Mouse (Mus musculus): ENCODE data around the gene Cckar. TPM values are rescaled to one million over a fixed set of nuclear protein-coding genes. Genes with fewer than 3 reads are reported as not detected.
"Not testable (repeated sequence)": the region's sequence is repeated elsewhere in the genome, so short reads cannot be mapped to it uniquely, and the experiment has no call there.

Cckar gene
- polyA plus RNA-seq, 1 experiment from 2014 or later: 1.1 TPM

- DNase-seq (ENCODE audit: extremely low spot score, low spot score): no peak
- no peaks in the 10 kb centered on the region for H3K36me3 ChIP-seq (replicated peaks)
- no peaks in the 10 kb centered on the region for H3K27me3 ChIP-seq (ENCODE audit: poor library complexity, severe bottlenecking)
These were observed 15.9 kb downstream of the Cckar start for GRCm38 (mm10) chr5:53691577-53691976.

DNA sequence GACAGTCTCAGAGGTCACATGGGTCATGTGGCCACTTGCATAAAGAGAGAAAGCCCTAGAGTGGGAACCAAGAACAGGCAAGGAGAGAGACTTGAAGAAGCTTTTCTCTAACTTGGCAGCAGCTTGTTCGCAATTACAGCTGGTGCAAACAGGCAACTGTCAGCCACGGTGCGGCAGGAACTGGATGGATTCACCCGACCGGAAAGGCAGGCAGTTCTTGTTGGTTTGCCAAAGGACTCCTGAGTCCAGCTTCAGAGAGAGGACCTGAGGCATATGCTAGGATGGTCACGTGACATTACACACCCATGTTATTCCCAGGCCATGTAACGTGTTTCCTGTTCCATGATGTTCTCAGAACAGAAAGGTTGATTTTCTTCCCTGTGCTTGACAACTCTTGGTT lies 19.2 kb downstream of the Cckar start:
- Histone ChIP-seq H3K27me3 (ENCODE audit: poor library complexity, severe bottlenecking) (no peaks in the 10 kb centered on the region), H3K4me3 (no peak overlapping the region), H3K9me3 (0 out of 2 replicates have a peak, but pooled peaks cover 3% of the 10 kb centered on the region), H3K27ac (no peak overlapping the region), H3K36me3 (replicated peaks) (no peaks in the 10 kb centered on the region), H3K4me1 (no peaks in the 10 kb centered on the region)
- WGBS: 89% methylated on average over 7 of the region's 7 CpGs
- no peak for DNase-seq (ENCODE audit: extremely low spot score, low spot score)

More at GRCm38 (mm10) chr5:53691577-53691976, 15.9 kb downstream of the Cckar start:
- Histone ChIP-seq H3K4me1 (no peaks in the 10 kb centered on the region), H3K9me3 (0 out of 2 replicates have a peak, but pooled peaks cover 3% of the 10 kb centered on the region), H3K27ac (no peak overlapping the region), H3K4me3 (no peak overlapping the region)
- WGBS: 86% methylated on average over 3 of the region's 3 CpGs

DNA sequence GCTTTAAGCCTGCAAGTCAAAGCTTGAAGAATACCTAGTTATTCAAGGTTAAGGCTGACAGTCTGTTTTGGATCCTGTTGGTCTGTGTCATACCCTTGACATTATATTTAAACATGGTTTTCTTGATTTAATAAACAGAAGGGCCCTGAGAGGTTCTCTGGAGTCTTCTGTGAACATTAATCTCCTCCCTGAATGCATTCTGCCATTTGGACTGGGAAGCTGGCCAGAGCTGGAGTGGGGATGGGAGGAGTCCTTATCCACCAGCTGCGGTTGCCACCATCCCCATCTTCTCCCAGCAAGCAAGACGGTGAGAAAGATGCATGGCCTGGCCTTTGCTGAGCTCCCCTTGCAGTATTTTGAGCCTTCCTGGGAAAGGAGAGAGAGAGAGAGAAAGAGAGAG lies 21.1 kb downstream of the Cckar start:
- H3K4me3 ChIP-seq: no peak overlapping the region
- DNase-seq (ENCODE audit: extremely low spot score, low spot score): no peak
- WGBS: 88% methylated on average over 2 of the region's 2 CpGs

GRCm38 (mm10) chr5:53685623-53686022 lies 21.9 kb downstream of the Cckar start:
- no peaks in the 10 kb centered on the region for H3K4me1 ChIP-seq
- H3K27ac ChIP-seq: no peak overlapping the region
- no peak overlapping the region for H3K4me3 ChIP-seq
- no peak for DNase-seq (ENCODE audit: extremely low spot score, low spot score)
- WGBS: 93% methylated on average over 4 of the region's 4 CpGs
- H3K27me3 ChIP-seq (ENCODE audit: poor library complexity, severe bottlenecking): no peaks in the 10 kb centered on the region
- H3K9me3 ChIP-seq: no peaks in the 10 kb centered on the region
- no peaks in the 10 kb centered on the region for H3K36me3 ChIP-seq (replicated peaks)

More for the DNA sequence above, 21.1 kb downstream of the Cckar start:
- Histone ChIP-seq H3K9me3 (no peaks in the 10 kb centered on the region), H3K27me3 (ENCODE audit: poor library complexity, severe bottlenecking) (no peaks in the 10 kb centered on the region), H3K36me3 (replicated peaks) (no peaks in the 10 kb centered on the region), H3K4me1 (no peaks in the 10 kb centered on the region), H3K27ac (no peak overlapping the region)

DNA sequence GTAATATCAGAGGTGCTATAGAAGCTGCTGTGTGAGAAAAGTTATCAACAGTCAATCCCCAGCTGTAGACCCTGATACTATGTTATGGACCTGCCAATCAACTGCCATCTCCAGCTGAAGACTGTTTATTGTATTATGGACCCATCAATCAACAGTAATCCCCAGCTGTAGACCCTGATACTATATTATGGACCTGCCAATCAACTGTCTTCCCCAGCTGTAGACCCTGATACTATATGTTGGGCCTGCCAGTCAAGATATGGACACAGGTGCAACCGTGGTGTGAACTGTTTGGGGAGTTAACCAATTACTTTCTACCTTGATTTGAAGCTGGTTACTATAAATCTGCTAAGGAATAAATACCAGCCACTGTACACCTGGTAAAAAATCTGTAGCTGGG lies 23.1 kb downstream of the Cckar start:
- H3K4me1 ChIP-seq: no peaks in the 10 kb centered on the region

DNA sequence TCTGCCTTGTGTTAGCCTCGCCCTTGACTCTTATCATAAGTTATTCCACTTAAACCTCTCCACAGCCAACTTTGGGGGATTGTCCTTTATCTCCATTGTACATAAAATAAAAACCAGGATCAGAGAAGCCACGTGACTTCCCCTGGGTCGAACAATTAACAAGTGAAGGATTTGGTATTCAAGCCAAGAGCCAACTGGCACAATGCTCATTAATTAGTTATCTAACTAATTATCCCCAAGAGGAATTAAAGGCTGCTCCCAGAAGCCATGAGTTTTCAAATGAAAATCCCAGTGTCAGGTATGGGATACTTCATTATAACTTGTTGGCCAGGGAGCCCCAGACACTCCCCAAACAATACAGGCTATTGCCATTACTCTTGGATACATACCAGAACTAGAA lies 23.6 kb downstream of the Cckar start:
- no peaks in the 10 kb centered on the region for H3K27me3 ChIP-seq (ENCODE audit: poor library complexity, severe bottlenecking)
- H3K9me3 ChIP-seq: no peaks in the 10 kb centered on the region
- no peak overlapping the region for H3K4me3 ChIP-seq
- 78% methylated on average over 3 of the region's 3 CpGs for WGBS
- no peak overlapping the region for H3K27ac ChIP-seq
- no peaks in the 10 kb centered on the region for H3K36me3 ChIP-seq (replicated peaks)
- DNase-seq (ENCODE audit: extremely low spot score, low spot score): no peak
- H3K4me1 ChIP-seq: no peaks in the 10 kb centered on the region

More for the DNA sequence above, 23.1 kb downstream of the Cckar start:
- no peaks in the 10 kb centered on the region for H3K9me3 ChIP-seq
- 95% methylated on average over 1 of the region's 1 CpGs for WGBS
- H3K27ac ChIP-seq: no peak overlapping the region
- H3K36me3 ChIP-seq (replicated peaks): no peaks in the 10 kb centered on the region
- no peaks in the 10 kb centered on the region for H3K27me3 ChIP-seq (ENCODE audit: poor library complexity, severe bottlenecking)
- no peak overlapping the region for H3K4me3 ChIP-seq
- no peak for DNase-seq (ENCODE audit: extremely low spot score, low spot score)

DNA sequence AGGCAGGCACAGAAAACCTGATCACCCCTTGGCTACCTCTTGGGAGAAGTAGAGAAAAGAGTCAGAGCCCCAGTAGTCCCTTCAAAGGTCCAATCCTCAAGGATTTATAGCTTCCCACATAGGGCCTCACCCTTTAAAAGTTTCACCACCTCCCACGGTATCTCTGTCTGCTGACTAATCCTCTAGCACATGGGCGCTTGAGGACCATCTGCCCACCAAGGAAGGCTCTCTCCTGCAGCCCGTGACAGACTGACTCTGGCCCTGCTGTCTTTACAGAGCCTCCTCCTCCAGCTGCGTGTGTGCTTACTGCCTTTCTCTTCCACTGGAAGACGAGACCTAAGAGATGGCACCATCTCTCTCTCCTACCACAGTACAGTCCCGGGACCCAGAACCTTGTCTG lies 27.9 kb downstream of the Cckar start:
- Histone ChIP-seq H3K27me3 (ENCODE audit: poor library complexity, severe bottlenecking) (no peaks in the 10 kb centered on the region), H3K36me3 (replicated peaks) (no peaks in the 10 kb centered on the region), H3K4me3 (no peak overlapping the region), H3K27ac (no peak overlapping the region), H3K9me3 (no peaks in the 10 kb centered on the region), H3K4me1 (peaks cover 6% of the 10 kb centered on the region; the same call in 1 of the 2 replicates)
- no peak for DNase-seq (ENCODE audit: extremely low spot score, low spot score)
- WGBS: 84% methylated on average over 6 of the region's 6 CpGs

DNA sequence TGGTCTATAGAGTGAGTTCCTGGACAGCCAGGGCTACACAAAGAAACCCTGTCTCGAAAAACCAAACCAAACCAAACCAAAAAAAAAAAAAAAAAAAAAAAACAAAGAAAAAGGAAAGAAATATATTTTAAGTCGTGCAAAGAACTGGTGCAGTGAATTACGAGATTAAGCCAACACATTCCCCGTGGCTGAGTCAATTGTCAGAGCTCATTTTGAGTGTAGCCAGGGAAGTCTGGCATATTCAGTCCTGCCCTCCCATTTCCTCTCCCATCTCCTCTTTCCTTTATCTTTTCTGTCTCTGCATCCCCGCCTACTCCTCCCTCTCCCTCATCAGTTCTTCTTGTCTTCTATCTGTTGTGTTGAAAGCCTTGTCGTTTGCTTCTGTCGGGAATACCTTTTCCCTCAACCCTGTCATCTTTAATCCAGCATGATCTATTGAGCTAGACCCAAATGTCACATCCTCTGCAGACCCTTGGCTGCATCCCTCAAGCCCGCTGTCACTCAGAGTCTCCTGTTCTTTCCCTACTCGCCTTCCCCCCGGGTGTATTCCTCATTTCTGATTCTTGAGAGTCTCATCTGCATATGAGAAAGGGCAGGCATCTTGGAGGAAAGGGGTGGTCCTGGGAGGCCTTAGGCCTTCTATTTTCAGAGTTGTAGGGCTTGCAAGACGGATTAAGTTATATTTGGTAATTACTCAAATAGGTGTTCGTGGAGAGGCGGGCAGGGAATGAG lies 29.3 kb downstream of the Cckar start:
- Histone ChIP-seq H3K4me1 (peaks cover 6% of the 10 kb centered on the region; the same call in 1 of the 2 replicates), H3K4me3 (no peak overlapping the region), H3K9me3 (no peaks in the 10 kb centered on the region), H3K27me3 (ENCODE audit: poor library complexity, severe bottlenecking) (no peaks in the 10 kb centered on the region), H3K36me3 (replicated peaks) (no peaks in the 10 kb centered on the region), H3K27ac (no peak overlapping the region)
- DNase-seq (ENCODE audit: extremely low spot score, low spot score): no peak
- WGBS: 57% methylated on average over 13 of the region's 13 CpGs

- Histone ChIP-seq H3K4me3 (no peak overlapping the region), H3K27ac (no peak overlapping the region), H3K27me3 (ENCODE audit: poor library complexity, severe bottlenecking) (no peaks in the 10 kb centered on the region), H3K36me3 (replicated peaks) (no peaks in the 10 kb centered on the region), H3K4me1 (peaks cover 8% of the 10 kb centered on the region), H3K9me3 (no peaks in the 10 kb centered on the region)
- WGBS: 92% methylated on average over 8 of the region's 8 CpGs
- no peak for DNase-seq (ENCODE audit: extremely low spot score, low spot score)
These were observed 30.8 kb downstream of the Cckar start for GRCm38 (mm10) chr5:53676671-53677070.

DNA sequence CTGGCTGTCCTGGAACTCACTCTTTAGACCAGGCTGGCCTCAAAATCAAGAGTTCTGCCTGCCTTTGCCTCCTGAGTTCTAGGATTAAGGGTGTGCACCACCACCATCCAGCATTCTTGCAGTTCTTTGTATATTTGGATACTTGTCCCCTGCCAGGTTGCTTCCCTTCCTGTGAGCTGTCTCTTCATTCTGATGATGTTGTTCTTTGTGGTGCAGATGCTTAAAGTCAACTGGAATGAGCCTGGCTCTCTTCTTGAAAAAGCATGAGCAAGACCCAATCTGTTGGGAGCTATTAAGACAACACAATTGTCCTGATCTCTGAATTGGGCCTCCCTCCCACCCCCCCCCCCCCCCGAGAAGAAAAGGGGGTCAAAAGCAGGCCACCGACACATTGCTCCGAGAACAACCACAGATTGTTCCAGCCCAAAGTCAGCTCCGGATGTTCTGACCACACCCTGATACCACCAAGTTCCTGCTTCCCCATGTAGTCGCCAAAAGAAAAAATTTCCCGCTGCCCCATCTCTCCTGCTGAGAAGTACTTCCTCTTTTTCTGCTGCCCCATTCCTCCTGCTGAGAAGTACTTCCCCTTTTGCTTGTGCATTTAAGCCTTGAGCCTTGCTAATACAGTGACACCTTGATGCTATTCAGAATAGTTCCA lies 33.9 kb downstream of the Cckar start:
- not testable (repeated sequence) for H3K27me3 ChIP-seq (ENCODE audit: poor library complexity, severe bottlenecking); H3K36me3 ChIP-seq (replicated peaks); H3K4me1 ChIP-seq; H3K4me3 ChIP-seq; H3K27ac ChIP-seq; DNase-seq (ENCODE audit: extremely low spot score, low spot score); H3K9me3 ChIP-seq
- 83% methylated on average over 5 of the region's 6 CpGs for WGBS

GRCm38 (mm10) chr5:53672352-53672751 lies 35.2 kb downstream of the Cckar start:
- H3K36me3 ChIP-seq (replicated peaks): no peaks in the 10 kb centered on the region
- peak; percentile 80 for DNase-seq (ENCODE audit: extremely low spot score, low spot score)
- no peak overlapping the region for H3K4me3 ChIP-seq
- H3K9me3 ChIP-seq: no peaks in the 10 kb centered on the region
- no peak overlapping the region for H3K27ac ChIP-seq
- peaks cover 5% of the 10 kb centered on the region; the same call in 1 of the 2 replicates for H3K4me1 ChIP-seq
- 30% methylated on average over 5 of the region's 5 CpGs for WGBS
- H3K27me3 ChIP-seq (ENCODE audit: poor library complexity, severe bottlenecking): no peaks in the 10 kb centered on the region

DNA sequence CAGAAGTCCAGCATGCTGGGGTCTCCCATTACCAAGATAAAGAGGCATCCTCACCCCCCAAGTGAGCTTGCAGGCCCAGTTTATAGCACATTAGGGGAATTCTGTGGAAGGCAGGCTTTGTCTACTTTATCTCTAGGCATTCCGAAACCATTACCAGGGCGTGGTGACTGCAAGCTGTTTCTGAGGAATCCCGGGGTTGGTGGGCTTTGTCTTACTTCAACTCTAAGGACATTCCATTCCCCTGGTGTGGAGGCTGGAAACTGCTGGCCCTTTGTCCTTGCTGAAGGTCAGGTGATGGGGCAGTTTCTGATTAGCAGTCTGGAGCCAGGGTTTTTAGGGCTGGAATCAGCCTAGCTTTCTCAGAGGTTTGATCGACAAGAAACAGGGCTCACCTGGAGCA lies 36.0 kb downstream of the Cckar start:
- no peaks in the 10 kb centered on the region for H3K27me3 ChIP-seq (ENCODE audit: poor library complexity, severe bottlenecking)
- no peak overlapping the region for H3K27ac ChIP-seq
- H3K4me3 ChIP-seq: no peak overlapping the region
- WGBS: 63% methylated on average over 4 of the region's 4 CpGs
- H3K36me3 ChIP-seq (replicated peaks): no peaks in the 10 kb centered on the region
- DNase-seq (ENCODE audit: extremely low spot score, low spot score): no peak
- no peaks in the 10 kb centered on the region for H3K9me3 ChIP-seq
- H3K4me1 ChIP-seq: peaks cover 5% of the 10 kb centered on the region; the same call in 1 of the 2 replicates

GRCm38 (mm10) chr5:53670321-53670938 lies 37.1 kb downstream of the Cckar start:
- Histone ChIP-seq H3K9me3 (no peaks in the 10 kb centered on the region), H3K27me3 (ENCODE audit: poor library complexity, severe bottlenecking) (no peaks in the 10 kb centered on the region), H3K4me3 (no peak overlapping the region), H3K4me1 (peaks cover 5% of the 10 kb centered on the region; the same call in 1 of the 2 replicates), H3K36me3 (replicated peaks) (no peaks in the 10 kb centered on the region), H3K27ac (no peak overlapping the region)
- 90% methylated on average over 10 of the region's 10 CpGs for whole genome bisulfite sequencing
- DNase-seq (ENCODE audit: extremely low spot score, low spot score): no peak
